Mouse (Mus musculus): ENCODE measurements around the gene Casp14. TPM values are rescaled to one million over a fixed set of nuclear protein-coding genes. Genes with fewer than 3 reads are reported as not detected.

Gene Casp14
- total RNA-seq, 1 experiment: 0.13 TPM

DNA sequence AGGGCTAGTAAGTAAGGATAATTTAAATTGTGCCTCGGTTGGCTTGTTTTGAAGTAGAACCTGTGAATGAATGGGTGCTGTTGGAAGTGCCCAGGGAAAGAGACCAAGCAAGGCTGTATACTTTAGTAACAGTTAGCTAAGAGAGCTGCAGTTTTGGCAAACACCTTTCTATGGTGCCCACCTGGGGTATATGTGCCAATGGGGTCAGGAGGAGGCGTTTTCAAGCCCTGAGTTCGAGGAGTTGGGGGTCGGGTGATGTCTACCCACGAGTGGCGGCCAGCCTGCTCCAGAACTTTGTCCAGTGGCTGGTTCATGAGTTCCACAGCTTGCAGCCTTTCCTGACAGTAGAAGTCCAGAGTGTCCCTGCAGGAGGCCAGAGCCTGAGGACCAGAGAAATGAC, 30.9 kb upstream of the Casp14 start:
- Histone ChIP-seq H3K9me3 (ENCODE audit: control insufficient read depth, insufficient read depth, low read depth, low read length) (no peaks in the 10 kb centered on the region), H3K36me3 (ENCODE audit: control insufficient read depth, insufficient read depth, low read length, poor library complexity, severe bottlenecking) (no peaks in the 10 kb centered on the region), H3K4me3 (ENCODE audit: insufficient read depth in 1 of 2, low read depth in 1 of 2, low read length in 2 of 2, poor library complexity in 1 of 2, severe bottlenecking in 1 of 2) (no peak overlapping the region), H3K27ac (ENCODE audit: insufficient read depth, low read depth, low read length, poor library complexity, severe bottlenecking) (no peak overlapping the region), H3K9ac (ENCODE audit: insufficient read depth, low read depth, low read length, poor library complexity, severe bottlenecking) (no peak overlapping the region), H3K4me1 (ENCODE audit: control insufficient read depth in 2 of 2, insufficient read depth in 2 of 2, low read length in 2 of 2, poor library complexity in 1 of 2) (peaks cover 0 to 8% of the 10 kb centered on the region in 2 experiments; a peak in 1 of 4 replicates)
- TF ChIP-seq CHD2 (IDR thresholded peaks at IDR 0.05; ENCODE audit: low read depth, low read length): no peak
- in situ Hi-C loops (cut with MboI; ENCODE audit: low sequenced_read_pairs in 2 of 2, unreplicated experiment in 2 of 2): loop anchor here in 1 of 2 experiments (10.0 kb wide), 1 partner anchor 114 kb away; no protein-coding TSS in a partner anchor
- DNase-seq (ENCODE audit: low read depth, low spot score): no peak

DNA sequence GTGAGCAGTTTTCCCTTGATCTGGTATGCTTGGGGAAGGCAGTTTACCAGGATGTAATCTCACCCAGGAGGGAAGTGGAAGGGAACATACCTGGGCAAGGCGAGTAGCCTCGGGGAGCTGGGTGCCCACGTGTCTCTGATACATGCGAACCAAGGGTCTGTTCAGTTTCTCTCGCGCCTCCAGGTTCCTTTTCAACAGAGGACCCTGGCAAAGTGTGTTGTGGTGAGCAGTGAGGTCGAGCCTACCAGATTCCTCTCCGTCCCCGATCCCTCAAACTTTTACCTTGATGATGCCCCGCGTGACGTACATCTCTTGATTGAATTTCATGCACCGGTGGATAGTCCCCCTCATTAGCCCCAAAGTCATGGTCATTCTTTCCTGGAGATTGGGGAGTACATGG, 30.1 kb upstream of the Casp14 start:
- no peak for TF ChIP-seq ZNF384 (IDR thresholded peaks at IDR 0.05; ENCODE audit: low read depth, low read length)
- TF ChIP-seq ZC3H11A (IDR thresholded peaks at IDR 0.05; ENCODE audit: borderline replicate concordance, low read depth, low read length): no peak
- no peak for TF ChIP-seq CHD2 (IDR thresholded peaks at IDR 0.05; ENCODE audit: low read depth, low read length)
- TF ChIP-seq MAFK (IDR thresholded peaks at IDR 0.05; ENCODE audit: insufficient read depth, low read depth, low read length): no peak
- no peak for TF ChIP-seq HCFC1 (IDR thresholded peaks at IDR 0.05; ENCODE audit: borderline replicate concordance, insufficient read depth, low read length)
- peaks cover 0 to 8% of the 10 kb centered on the region in 2 experiments; a peak in 1 of 4 replicates for H3K4me1 ChIP-seq (ENCODE audit: control insufficient read depth in 2 of 2, insufficient read depth in 2 of 2, low read length in 2 of 2, poor library complexity in 1 of 2)
- in situ Hi-C loops (cut with MboI; ENCODE audit: low sequenced_read_pairs in 2 of 2, unreplicated experiment in 2 of 2): loop anchor here in 1 of 2 experiments (10.0 kb wide), 1 partner anchor 113 kb away; no protein-coding TSS in a partner anchor
- H3K9me3 ChIP-seq (ENCODE audit: control insufficient read depth, insufficient read depth, low read depth, low read length): no peaks in the 10 kb centered on the region
- no peak overlapping the region for H3K27ac ChIP-seq (ENCODE audit: insufficient read depth, low read depth, low read length, poor library complexity, severe bottlenecking)
- DNase-seq (ENCODE audit: low read depth, low spot score): no peak
- no peak overlapping the region; the same call in 1 of the 2 replicates for H3K9ac ChIP-seq (ENCODE audit: insufficient read depth, low read depth, low read length, poor library complexity, severe bottlenecking)
- H3K4me3 ChIP-seq (ENCODE audit: insufficient read depth in 1 of 2, low read depth in 1 of 2, low read length in 2 of 2, poor library complexity in 1 of 2, severe bottlenecking in 1 of 2): peak overlapping the region in 1 of 2 experiments; percentile 54; a peak in 1 of 4 replicates
- no peaks in the 10 kb centered on the region for H3K36me3 ChIP-seq (ENCODE audit: control insufficient read depth, insufficient read depth, low read length, poor library complexity, severe bottlenecking)

DNA sequence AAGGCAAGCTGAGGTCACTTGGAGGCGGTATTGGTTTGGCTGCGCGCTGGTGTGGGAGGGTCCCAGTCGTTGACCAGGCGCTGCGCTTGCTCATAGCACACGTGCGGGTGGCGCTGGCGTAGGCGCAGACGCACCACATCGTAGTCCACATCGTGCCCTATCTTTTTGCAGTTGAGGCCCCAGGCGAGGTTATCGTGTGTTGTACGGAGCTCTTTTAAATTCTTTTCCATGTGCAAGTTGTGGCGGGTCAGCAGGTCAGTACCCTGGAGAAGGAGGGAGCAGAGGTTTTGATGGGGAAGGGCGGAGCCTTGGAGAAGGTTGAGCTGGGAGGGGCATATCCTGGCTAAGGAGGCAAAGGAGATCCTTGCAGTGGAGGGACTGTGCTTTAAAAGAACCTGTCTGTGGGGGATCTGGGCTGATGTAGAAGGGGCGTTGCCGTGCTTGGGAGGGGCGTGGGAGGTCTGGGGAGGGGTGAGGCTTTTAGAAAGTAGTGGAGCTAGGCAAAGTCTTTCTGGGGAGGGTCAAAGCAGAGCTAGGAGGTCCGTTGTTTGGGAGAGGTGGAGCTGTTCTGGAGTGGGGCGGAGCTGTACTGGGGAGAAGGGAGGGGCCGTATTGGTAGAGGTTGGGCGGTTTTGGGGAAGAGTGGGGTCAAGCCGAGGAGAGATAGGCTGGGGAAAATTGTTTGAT, 29.1 kb upstream of the Casp14 start:
- Histone ChIP-seq H3K9ac (ENCODE audit: insufficient read depth, low read depth, low read length, poor library complexity, severe bottlenecking) (no peak overlapping the region), H3K4me1 (ENCODE audit: control insufficient read depth in 2 of 2, insufficient read depth in 2 of 2, low read length in 2 of 2, poor library complexity in 1 of 2) (peaks cover 0 to 8% of the 10 kb centered on the region in 2 experiments; a peak in 1 of 4 replicates), H3K27ac (ENCODE audit: insufficient read depth, low read depth, low read length, poor library complexity, severe bottlenecking) (no peak overlapping the region), H3K36me3 (ENCODE audit: control insufficient read depth, insufficient read depth, low read length, poor library complexity, severe bottlenecking) (no peaks in the 10 kb centered on the region), H3K9me3 (ENCODE audit: control insufficient read depth, insufficient read depth, low read depth, low read length) (no peaks in the 10 kb centered on the region), H3K4me3 (ENCODE audit: insufficient read depth in 1 of 2, low read depth in 1 of 2, low read length in 2 of 2, poor library complexity in 1 of 2, severe bottlenecking in 1 of 2) (peak overlapping the region; percentile 27 to 54)
- peak; percentile 92 for DNase-seq (ENCODE audit: low read depth, low spot score)
- in situ Hi-C loops (cut with MboI; ENCODE audit: low sequenced_read_pairs in 2 of 2, unreplicated experiment in 2 of 2): loop anchor here in 1 of 2 experiments (10.0 kb wide), 1 partner anchor 112 kb away; no protein-coding TSS in a partner anchor
- TF ChIP-seq ZNF384 (IDR thresholded peaks at IDR 0.05; ENCODE audit: low read depth, low read length) (no peak), HCFC1 (IDR thresholded peaks at IDR 0.05; ENCODE audit: borderline replicate concordance, insufficient read depth, low read length) (peak; percentile 26; the same call in 1 of the 2 replicates)

DNA sequence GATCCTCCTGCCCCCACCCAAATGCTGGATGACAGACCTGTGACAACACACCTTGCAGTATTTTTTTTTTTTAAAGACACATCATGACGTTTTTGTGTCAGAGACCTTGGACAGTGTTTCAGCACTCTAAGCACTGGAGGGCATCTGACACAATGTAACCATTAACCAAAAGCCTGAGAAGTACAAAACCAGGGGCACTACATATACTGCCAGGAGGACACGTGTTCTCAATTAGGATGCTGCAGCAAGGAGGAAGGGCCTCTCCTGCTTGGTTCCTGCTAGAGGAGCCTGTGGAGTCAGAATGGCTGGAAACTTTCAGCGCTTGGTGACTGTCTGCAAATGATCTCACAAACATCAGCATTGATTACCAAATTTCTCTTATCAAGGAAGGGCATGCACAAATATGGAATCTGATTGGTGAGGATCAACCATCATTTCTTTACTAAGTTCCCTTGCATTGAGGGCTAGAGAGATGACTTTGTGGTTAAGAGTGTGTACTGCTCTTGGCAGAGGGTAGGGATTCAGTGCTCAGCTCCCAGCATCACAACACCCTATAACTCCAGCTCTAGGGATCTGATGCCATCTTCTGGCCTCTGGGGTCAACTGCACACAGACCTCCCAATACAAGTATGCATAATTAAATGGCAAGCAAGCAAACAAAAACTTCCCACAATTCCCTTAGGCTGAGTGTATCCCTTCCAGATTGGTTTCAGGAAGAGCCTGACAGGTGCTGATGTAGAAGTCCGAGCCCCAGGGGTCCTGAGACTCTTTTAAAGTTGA, 27.5 kb upstream of the Casp14 start:
- no peaks in the 10 kb centered on the region for H3K9me3 ChIP-seq (ENCODE audit: control insufficient read depth, insufficient read depth, low read depth, low read length)
- peak; percentile 57 for DNase-seq (ENCODE audit: low read depth, low spot score)
- in situ Hi-C loops (cut with MboI; ENCODE audit: low sequenced_read_pairs in 2 of 2, unreplicated experiment in 2 of 2): loop anchor here in 1 of 2 experiments (10.0 kb wide), 1 partner anchor 111 kb away; no protein-coding TSS in a partner anchor
- H3K36me3 ChIP-seq (ENCODE audit: control insufficient read depth, insufficient read depth, low read length, poor library complexity, severe bottlenecking): no peaks in the 10 kb centered on the region
- TF ChIP-seq MAFK (IDR thresholded peaks at IDR 0.05; ENCODE audit: insufficient read depth, low read depth, low read length): 0 out of 2 replicates have a peak, but pooled peaks have one; percentile 4
- no peak for TF ChIP-seq ZNF384 (IDR thresholded peaks at IDR 0.05; ENCODE audit: low read depth, low read length)
- TF ChIP-seq CHD2 (IDR thresholded peaks at IDR 0.05; ENCODE audit: low read depth, low read length): no peak
- no peak for TF ChIP-seq HCFC1 (IDR thresholded peaks at IDR 0.05; ENCODE audit: borderline replicate concordance, insufficient read depth, low read length)
- TF ChIP-seq ZC3H11A (IDR thresholded peaks at IDR 0.05; ENCODE audit: borderline replicate concordance, low read depth, low read length): peak; percentile 88
- no peak overlapping the region for H3K27ac ChIP-seq (ENCODE audit: insufficient read depth, low read depth, low read length, poor library complexity, severe bottlenecking)
- H3K4me1 ChIP-seq (ENCODE audit: control insufficient read depth in 2 of 2, insufficient read depth in 2 of 2, low read length in 2 of 2, poor library complexity in 1 of 2): peaks cover 0 to 8% of the 10 kb centered on the region in 2 experiments; a peak in 1 of 4 replicates
- H3K4me3 ChIP-seq (ENCODE audit: insufficient read depth in 1 of 2, low read depth in 1 of 2, low read length in 2 of 2, poor library complexity in 1 of 2, severe bottlenecking in 1 of 2): no peak overlapping the region
- H3K9ac ChIP-seq (ENCODE audit: insufficient read depth, low read depth, low read length, poor library complexity, severe bottlenecking): no peak overlapping the region
